Mouse (Mus musculus) common myeloid progenitor, adult 5-6 weeks (primary cell): ENCODE measurements around the gene Mkrn2os. TPM values are rescaled to one million over a fixed set of nuclear protein-coding genes. Genes with fewer than 3 reads are reported as not detected.

Experiments used
- total RNA-seq: library from RNA; stranded (forward); fragments of 200-1000, 187-1606 nt; gene quantifications from 2 replicates; pipeline ENCODE4 v1.2.3, GENCODE M21; 2017

Gene Mkrn2os
- total RNA-seq, 1 experiment from 2014 or later = not detected

Other genes starting within 250 kb of the Mkrn2os start
- gene Pparg, start 231.6 kb downstream of the Mkrn2os start, total RNA-seq = 1.5 TPM in 1 of 2 replicates, not detected in the other
- 14.7 and 20.9 TPM in 2 replicates for gene Tsen2, start 47.9 kb downstream of the Mkrn2os start, total RNA-seq
- gene Mkrn2, start 9.3 kb upstream of the Mkrn2os start, total RNA-seq = 19.9 and 21.8 TPM in 2 replicates
- 68.9 and 70.8 TPM in 2 replicates for gene Raf1, start 84.1 kb upstream of the Mkrn2os start, total RNA-seq
- gene Tmem40, start 169.8 kb upstream of the Mkrn2os start, total RNA-seq = 29.5 and 39.6 TPM in 2 replicates
- gene Cand2, start 182.0 kb upstream of the Mkrn2os start, total RNA-seq = 3.4 and 3.7 TPM in 2 replicates
- gene Rpl32, start 216.2 kb upstream of the Mkrn2os start, total RNA-seq = 6,938 and 7,194 TPM in 2 replicates
- 0.41 TPM in 1 of 2 replicates, not detected in the other for gene Efcab12, start 245.8 kb upstream of the Mkrn2os start, total RNA-seq